Mouse (Mus musculus): ENCODE results near the gene Slc7a6os. TPM values are rescaled to one million over a fixed set of nuclear protein-coding genes. Genes with fewer than 3 reads are reported as not detected.
"Not testable (repeated sequence)": the region's sequence is repeated elsewhere in the genome, so short reads cannot be mapped to it uniquely, and the experiment has no call there.

The Slc7a6os gene
- polyA plus RNA-seq, 1 experiment from 2014 or later = 37.8 TPM

DNA sequence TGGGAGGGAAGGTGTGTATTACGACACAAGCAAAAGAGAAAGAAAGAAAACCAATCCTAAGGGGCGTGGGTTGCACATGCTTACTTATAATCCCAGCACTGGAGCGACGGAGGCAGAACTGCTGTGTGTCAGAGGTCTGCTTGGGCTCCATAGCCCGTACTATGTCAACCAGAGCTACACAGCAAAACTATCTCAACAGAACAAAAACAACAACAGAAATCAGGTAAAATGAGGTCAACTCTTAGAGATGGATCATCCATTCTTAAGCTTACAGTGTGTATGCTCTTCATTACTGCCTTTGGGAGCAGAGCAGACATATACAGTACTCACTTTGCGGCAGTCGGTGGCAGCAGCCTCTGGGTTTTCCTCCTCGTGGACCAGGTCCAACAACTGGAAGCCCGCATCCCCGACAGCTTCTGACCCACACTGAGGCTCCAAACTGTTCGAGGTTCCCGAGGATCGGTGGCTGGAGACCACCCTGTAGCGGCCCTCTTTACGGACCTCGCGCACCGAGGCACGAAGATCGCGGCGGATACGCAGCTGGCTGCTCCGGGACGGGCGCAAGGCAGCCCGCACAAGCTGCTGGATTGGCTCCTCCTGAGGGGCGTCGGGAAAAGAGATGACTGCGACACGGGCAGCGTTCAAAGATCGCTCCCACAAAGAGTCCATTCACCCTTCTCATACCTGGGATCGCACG lies 552 bp downstream of the Slc7a6os start:
- peaks cover 20% of the 10 kb centered on the region for H3K4me1 ChIP-seq
- H3K4me2 ChIP-seq = peak overlapping the region; percentile 86
- no peaks in the 10 kb centered on the region for H3K27me3 ChIP-seq
- peak overlapping the region; percentile 94 for H3K27ac ChIP-seq
- H3K9me3 ChIP-seq (replicated peaks) = no peaks in the 10 kb centered on the region
- WGBS = under 1% methylated on average over 35 of the region's 35 CpGs
- H3K4me3 ChIP-seq = peak overlapping the region; percentile 86
- H3K9ac ChIP-seq = peak overlapping the region; percentile 92
- ATAC-seq = peak; percentile 79
- peaks cover 50% of the 10 kb centered on the region for H3K36me3 ChIP-seq (ENCODE audit: poor library complexity, severe bottlenecking)

DNA sequence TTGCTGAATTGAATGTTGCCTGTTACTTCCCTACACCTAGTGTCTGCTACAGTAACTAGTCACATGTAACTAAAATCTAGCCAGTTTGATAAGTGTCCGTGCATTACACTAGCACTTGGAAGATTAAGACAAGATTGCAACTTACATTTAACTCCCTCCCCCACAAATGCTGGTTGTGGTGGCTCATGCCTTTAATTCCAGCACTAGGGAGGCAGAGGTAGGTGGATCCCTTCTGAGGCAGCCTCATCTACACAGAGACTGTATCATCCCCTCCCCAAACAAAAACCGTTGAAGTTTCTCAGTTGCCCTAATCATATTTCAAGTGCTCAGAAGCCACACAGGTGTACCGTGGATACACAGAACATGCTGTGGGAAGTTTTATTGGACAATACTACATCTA lies 11.1 kb downstream of the Slc7a6os start:
- not testable (repeated sequence) for H3K4me1 ChIP-seq; ATAC-seq; H3K4me2 ChIP-seq; H3K9ac ChIP-seq; H3K4me3 ChIP-seq; H3K27ac ChIP-seq; H3K27me3 ChIP-seq; H3K9me3 ChIP-seq (replicated peaks)
- 92% methylated on average over 3 of the region's 3 CpGs for WGBS
- H3K36me3 ChIP-seq (ENCODE audit: poor library complexity, severe bottlenecking) = peaks cover 93% of the 10 kb centered on the region

DNA sequence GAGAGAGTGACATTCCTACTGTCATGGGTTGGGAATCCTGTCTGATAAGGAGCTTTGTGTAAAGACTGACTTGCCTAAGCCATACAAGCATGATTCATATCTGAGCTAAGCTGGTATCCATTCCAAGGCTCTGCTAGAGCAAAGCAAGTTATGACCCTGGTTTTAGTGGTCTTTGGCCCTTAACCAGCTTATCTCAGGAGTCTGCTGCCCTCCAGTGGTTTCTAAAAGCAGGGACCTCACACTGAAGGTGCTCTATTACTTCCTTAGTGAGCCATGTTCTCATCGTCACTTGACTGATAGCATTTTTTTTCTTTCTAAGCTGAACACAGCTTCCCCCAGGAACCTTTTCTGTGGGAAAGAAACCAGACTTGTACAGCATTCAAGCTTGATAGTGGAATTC lies 12.0 kb downstream of the Slc7a6os start:
- 0% methylated on average over 1 of the region's 1 CpGs for WGBS
- ATAC-seq = no peak

DNA sequence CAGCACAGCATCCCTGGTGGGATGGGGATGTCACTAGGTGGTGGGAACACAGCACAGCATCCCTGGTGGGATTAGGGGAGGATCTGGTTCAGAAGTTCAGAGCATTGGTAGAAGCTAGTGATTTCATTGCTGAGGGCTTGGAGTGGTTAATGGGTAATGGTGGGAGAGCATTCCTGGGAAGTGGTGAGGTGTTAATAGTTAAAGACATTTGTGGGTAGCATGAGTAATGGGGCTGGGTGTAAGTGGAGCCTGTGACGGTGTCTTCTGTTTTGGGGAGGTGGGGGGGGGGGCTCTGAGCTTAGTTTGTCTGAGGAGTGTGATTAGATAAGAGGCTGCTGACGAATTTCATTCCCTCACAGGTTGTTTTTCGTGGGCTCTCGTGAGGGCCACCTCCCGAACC lies 16.7 kb downstream of the Slc7a6os start:
- 90% methylated on average over 5 of the region's 5 CpGs for WGBS
- ATAC-seq = no peak
- H3K27ac ChIP-seq = no peak overlapping the region
- no peak overlapping the region for H3K4me3 ChIP-seq
- H3K9ac ChIP-seq = no peak overlapping the region
- H3K4me2 ChIP-seq = no peak overlapping the region
- H3K36me3 ChIP-seq (ENCODE audit: poor library complexity, severe bottlenecking) = peaks cover 91% of the 10 kb centered on the region
- H3K4me1 ChIP-seq = no peaks in the 10 kb centered on the region
- no peaks in the 10 kb centered on the region for H3K9me3 ChIP-seq (replicated peaks)
- H3K27me3 ChIP-seq = no peaks in the 10 kb centered on the region

More for the DNA sequence above, 12.0 kb downstream of the Slc7a6os start:
- H3K9ac ChIP-seq = no peak overlapping the region
- H3K36me3 ChIP-seq (ENCODE audit: poor library complexity, severe bottlenecking) = peaks cover 94% of the 10 kb centered on the region
- H3K9me3 ChIP-seq (replicated peaks) = no peaks in the 10 kb centered on the region
- H3K4me2 ChIP-seq = no peak overlapping the region
- H3K4me3 ChIP-seq = no peak overlapping the region
- H3K4me1 ChIP-seq = no peaks in the 10 kb centered on the region
- H3K27ac ChIP-seq = no peak overlapping the region
- no peaks in the 10 kb centered on the region for H3K27me3 ChIP-seq

DNA sequence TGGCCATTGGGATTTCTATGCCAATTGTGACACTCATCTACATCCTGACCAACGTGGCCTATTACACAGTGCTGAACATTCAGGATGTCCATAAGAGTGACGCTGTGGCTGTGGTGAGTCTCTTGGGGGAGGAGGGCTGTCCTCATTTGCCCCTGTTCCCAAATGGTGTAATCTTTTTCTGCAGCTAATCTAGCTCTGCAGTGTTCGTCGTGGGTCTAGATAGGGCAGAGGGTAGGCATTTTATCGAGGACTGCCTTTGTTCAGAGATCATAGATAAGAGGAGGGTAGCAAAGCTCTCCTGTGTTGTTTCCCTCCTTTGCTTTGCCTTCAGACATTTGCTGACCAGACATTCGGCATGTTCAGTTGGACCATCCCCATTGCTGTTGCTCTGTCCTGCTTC lies 17.6 kb downstream of the Slc7a6os start:
- Histone ChIP-seq H3K36me3 (ENCODE audit: poor library complexity, severe bottlenecking) (peaks cover 89% of the 10 kb centered on the region), H3K9ac (no peak overlapping the region), H3K9me3 (replicated peaks) (no peaks in the 10 kb centered on the region), H3K4me2 (no peak overlapping the region), H3K27ac (no peak overlapping the region), H3K4me1 (no peaks in the 10 kb centered on the region), H3K27me3 (no peaks in the 10 kb centered on the region), H3K4me3 (no peak overlapping the region)
- WGBS = 87% methylated on average over 6 of the region's 6 CpGs
- no peak for ATAC-seq

DNA sequence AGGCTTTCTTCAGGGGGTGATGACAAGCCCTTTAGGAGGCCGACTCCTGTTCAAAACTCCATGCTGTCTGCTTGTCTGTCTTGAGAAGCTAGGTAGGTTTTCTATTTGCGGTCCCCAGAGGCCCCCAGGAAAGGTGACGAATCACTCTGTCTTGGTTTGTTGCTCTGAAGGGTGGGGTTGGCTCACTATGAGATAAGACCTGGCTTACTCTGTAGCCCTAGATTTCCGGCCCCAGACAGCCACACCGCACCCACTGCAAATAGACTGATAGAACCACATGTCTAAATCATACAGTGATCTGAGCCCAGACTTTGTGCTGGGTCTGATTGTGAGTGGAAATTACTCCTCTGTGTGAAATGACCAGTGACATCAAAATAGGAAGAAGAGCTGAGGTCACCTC lies 19.1 kb downstream of the Slc7a6os start:
- WGBS = 89% methylated on average over 5 of the region's 5 CpGs
- ATAC-seq = no peak
- Histone ChIP-seq H3K4me3 (no peak overlapping the region), H3K9ac (no peak overlapping the region), H3K4me1 (no peaks in the 10 kb centered on the region), H3K4me2 (no peak overlapping the region), H3K9me3 (replicated peaks) (no peaks in the 10 kb centered on the region), H3K36me3 (ENCODE audit: poor library complexity, severe bottlenecking) (peaks cover 90% of the 10 kb centered on the region), H3K27ac (no peak overlapping the region), H3K27me3 (no peaks in the 10 kb centered on the region)

DNA sequence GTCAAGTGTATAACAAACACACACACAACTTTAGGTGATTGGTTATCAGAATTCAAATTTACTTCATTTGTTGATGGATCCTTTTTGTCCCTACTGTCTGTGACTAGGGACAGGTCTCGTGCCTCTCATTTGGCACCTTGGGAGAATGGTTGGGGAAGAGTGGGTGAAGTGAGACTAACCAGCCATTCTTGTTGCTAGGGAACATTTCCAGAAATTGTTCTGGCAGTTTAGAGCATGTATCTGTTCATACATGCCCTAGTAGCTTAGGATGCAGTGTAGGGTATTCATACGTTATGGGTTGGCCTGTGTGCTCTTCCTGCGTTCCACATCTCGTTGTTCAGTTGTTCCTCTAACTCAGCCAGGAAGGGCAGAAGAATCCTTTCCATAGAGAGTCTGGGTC lies 21.6 kb downstream of the Slc7a6os start:
- Histone ChIP-seq H3K4me1 (no peaks in the 10 kb centered on the region), H3K4me3 (no peak overlapping the region), H3K36me3 (ENCODE audit: poor library complexity, severe bottlenecking) (peaks cover 82% of the 10 kb centered on the region), H3K27ac (no peak overlapping the region), H3K9ac (no peak overlapping the region), H3K4me2 (no peak overlapping the region), H3K9me3 (replicated peaks) (no peaks in the 10 kb centered on the region), H3K27me3 (no peaks in the 10 kb centered on the region)
- ATAC-seq = no peak
- WGBS = 97% methylated on average over 4 of the region's 4 CpGs

DNA sequence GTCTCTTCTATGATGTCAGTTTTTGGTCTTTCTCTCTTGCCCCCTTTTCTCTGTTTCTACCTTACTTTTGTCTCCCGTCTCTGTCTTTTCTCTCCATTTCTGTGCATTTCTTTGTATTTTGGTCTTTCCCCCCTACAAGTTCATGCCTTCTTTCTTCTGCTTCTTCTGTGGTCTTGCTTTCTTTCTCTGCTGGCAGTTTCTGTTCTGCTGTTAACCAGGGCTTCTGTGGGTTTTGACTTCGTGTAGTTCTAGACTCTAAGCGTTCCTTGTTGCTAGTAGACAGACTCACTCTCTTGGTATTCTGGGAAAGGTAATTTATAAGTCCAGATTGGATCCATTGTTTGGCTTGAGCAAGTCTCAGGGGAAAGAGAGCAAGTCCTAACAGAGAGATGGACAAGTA lies 24.3 kb downstream of the Slc7a6os start:
- Histone ChIP-seq H3K36me3 (ENCODE audit: poor library complexity, severe bottlenecking) (peaks cover 69% of the 10 kb centered on the region), H3K9ac (no peak overlapping the region), H3K4me2 (no peak overlapping the region), H3K9me3 (replicated peaks) (no peaks in the 10 kb centered on the region), H3K4me3 (no peak overlapping the region), H3K4me1 (no peaks in the 10 kb centered on the region), H3K27ac (no peak overlapping the region), H3K27me3 (no peaks in the 10 kb centered on the region)
- ATAC-seq = no peak
- WGBS = 94% methylated on average over 3 of the region's 3 CpGs

DNA sequence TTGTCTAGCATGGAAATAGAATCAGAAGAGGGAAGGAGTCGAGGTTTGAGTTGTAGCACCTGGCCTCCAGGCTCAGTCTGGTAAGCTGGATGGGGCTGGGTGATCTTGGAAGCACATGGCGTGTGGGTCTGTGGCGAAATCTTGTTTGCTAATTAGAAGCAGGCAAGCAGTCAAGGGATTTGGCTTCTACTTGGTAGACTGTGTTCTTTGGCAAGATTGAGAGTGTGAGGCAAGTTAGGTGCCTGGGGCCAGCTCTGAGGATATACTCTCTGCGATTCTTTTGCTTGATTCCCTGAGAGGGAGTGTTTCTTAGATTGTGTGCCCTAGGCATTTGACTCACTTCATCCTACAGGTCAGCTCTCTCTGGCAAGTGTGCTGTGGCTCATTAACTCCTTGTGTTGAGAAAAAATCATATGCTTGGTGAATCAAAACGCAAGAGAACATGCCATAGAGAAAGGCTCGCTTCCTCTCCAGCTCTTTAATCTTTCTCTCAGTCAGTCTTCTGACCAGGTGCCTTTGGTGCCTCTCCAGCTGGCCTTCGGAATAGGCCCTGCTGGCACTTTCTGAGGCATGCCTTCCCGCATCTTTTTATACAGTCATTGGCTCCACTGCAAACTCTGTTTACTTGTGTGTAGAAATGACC lies 25.0 kb downstream of the Slc7a6os start:
- Histone ChIP-seq H3K4me3 (no peak overlapping the region), H3K9ac (no peak overlapping the region), H3K4me1 (no peaks in the 10 kb centered on the region), H3K36me3 (ENCODE audit: poor library complexity, severe bottlenecking) (peaks cover 63% of the 10 kb centered on the region), H3K9me3 (replicated peaks) (no peaks in the 10 kb centered on the region), H3K27ac (no peak overlapping the region), H3K4me2 (no peak overlapping the region), H3K27me3 (no peaks in the 10 kb centered on the region)
- no peak for ATAC-seq
- WGBS = 88% methylated on average over 8 of the region's 8 CpGs

DNA sequence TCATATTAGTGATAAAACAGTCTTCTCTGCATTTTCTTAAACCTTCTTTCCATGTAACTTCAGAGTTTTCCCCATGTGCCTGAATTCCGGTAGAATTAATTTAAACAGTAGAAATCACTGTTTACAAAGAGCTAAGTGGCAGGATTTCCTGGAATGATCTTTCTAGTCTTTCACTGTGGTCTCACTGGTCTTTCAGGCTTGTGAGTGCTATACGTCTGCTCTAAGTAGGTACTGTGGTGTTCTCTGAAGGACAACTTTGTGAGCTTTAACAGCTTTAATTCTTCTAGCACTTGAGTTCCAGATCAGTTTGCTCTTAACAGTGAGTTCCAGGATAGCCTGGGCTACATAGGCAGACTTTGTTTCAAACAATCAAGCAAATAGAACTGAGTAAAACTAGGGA lies 32.3 kb downstream of the Slc7a6os start:
- Histone ChIP-seq H3K4me2 (no peak overlapping the region), H3K4me3 (no peak overlapping the region), H3K27me3 (no peaks in the 10 kb centered on the region), H3K9ac (no peak overlapping the region), H3K9me3 (replicated peaks) (no peaks in the 10 kb centered on the region), H3K36me3 (ENCODE audit: poor library complexity, severe bottlenecking) (peaks cover 21% of the 10 kb centered on the region), H3K27ac (no peak overlapping the region), H3K4me1 (peaks cover 13% of the 10 kb centered on the region)
- ATAC-seq = no peak
- 76% methylated on average over 2 of the region's 2 CpGs for WGBS

DNA sequence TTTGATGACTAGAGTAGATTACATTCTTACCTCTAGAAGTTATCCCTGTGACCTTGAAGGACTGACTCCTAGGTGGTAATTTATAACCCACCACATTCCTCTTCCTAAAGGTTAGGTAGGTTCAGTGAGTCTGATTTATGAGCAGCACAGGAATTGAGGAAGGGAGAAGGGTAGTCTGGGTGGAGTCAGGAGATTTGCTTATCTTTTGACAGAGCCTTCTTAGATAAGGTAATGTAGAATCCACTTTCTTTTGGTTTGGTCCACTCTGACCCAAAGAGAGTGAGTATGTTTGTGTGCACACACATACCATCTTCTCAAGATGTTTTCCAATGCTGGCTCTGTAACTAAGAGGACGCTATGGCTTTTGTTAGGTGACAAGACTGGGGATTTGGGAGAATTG lies 33.1 kb downstream of the Slc7a6os start:
- 85% methylated on average over 1 of the region's 1 CpGs for WGBS
- Histone ChIP-seq H3K9me3 (replicated peaks) (no peaks in the 10 kb centered on the region), H3K36me3 (ENCODE audit: poor library complexity, severe bottlenecking) (peaks cover 19% of the 10 kb centered on the region), H3K27ac (peak overlapping the region; percentile 7; the same call in 1 of the 2 replicates), H3K4me1 (peaks cover 13% of the 10 kb centered on the region), H3K27me3 (no peaks in the 10 kb centered on the region), H3K9ac (no peak overlapping the region), H3K4me3 (no peak overlapping the region), H3K4me2 (no peak overlapping the region)
- ATAC-seq = no peak

DNA sequence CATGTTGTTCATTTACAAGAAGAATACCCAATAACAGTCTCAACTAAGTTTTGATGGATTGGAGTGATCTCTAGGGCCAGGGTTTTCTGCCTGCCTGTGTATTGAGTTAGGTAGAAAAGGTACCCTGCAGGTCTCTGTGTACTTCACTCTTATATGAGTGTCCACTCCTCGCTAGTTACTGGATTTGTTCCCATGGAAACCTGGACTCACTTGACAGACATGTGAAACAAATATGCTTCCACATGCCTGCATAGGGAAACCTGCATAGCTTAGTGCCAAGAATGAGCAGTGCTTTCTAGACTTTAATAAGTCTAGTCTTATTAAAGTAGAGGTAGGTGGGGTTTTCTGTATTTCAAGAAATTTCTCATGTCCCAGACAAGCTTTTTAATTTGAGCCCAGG lies 33.8 kb downstream of the Slc7a6os start:
- H3K9ac ChIP-seq = no peak overlapping the region
- H3K36me3 ChIP-seq (ENCODE audit: poor library complexity, severe bottlenecking) = peaks cover 12% of the 10 kb centered on the region
- WGBS = 8% methylated on average over 1 of the region's 1 CpGs
- no peaks in the 10 kb centered on the region for H3K9me3 ChIP-seq (replicated peaks)
- H3K27ac ChIP-seq = 0 out of 2 replicates have a peak overlapping the region, but pooled peaks have one; percentile 7
- H3K4me3 ChIP-seq = no peak overlapping the region
- no peak overlapping the region for H3K4me2 ChIP-seq
- ATAC-seq = no peak
- H3K4me1 ChIP-seq = peaks cover 13% of the 10 kb centered on the region
- no peaks in the 10 kb centered on the region for H3K27me3 ChIP-seq

DNA sequence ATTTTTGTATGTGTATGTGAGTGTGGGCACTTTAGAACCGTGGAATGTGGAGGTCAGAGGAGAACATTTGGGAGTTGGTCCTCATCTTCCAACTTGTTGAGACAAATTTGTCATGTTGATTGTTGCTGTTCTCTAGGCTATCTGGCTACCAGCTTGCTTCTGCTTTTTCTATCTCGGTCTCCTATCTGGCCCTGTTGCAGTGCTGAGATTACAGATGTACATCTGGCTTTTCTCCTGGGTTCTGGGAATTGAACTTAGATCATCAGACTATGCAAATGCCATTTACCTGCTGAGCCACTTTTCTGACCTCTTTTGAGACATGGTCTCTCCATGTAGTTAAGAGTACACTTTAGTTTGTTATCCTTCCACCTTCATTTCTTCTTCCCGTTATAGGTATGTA lies 37.2 kb downstream of the Slc7a6os start:
- no peak overlapping the region for H3K27ac ChIP-seq
- no peak overlapping the region for H3K9ac ChIP-seq
- peaks cover 21% of the 10 kb centered on the region for H3K4me1 ChIP-seq
- no peak for ATAC-seq
- no peaks in the 10 kb centered on the region for H3K9me3 ChIP-seq (replicated peaks)
- no peak overlapping the region for H3K4me2 ChIP-seq
- no peaks in the 10 kb centered on the region for H3K36me3 ChIP-seq (ENCODE audit: poor library complexity, severe bottlenecking)
- WGBS = 93% methylated on average over 3 of the region's 3 CpGs
- no peak overlapping the region for H3K4me3 ChIP-seq
- no peaks in the 10 kb centered on the region for H3K27me3 ChIP-seq

All from forebrain, embryonic 13.5 days (tissue).